Mouse (Mus musculus) hindbrain, embryonic 14.5 days (tissue): ENCODE measurements around the gene Myl10. TPM values are rescaled to one million over a fixed set of nuclear protein-coding genes. Genes with fewer than 3 reads are reported as not detected.

Experiments used
- ATAC-seq: fragments of 200-750 bp; cut with Nextera tagmentation; 2 replicates; pipeline ENCODE4 v1.8.0; 2017; ENCODE audit warnings: moderate number of reproducible peaks, mild to moderate bottlenecking, moderate TSS enrichment, moderate library complexity; ENCODE audit not compliant: low FRiP score
- DNase-seq: peaks from one replicate; pipeline ENCODE4 v3.0.0-alpha.2; 2015; ENCODE audit warnings: low spot score
- H3K27ac ChIP-seq: fragments of 300-500 bp; sonication (generic); 2 replicates; pipeline ENCODE4 v1.5.1; 2014; ENCODE audit warnings: mild to moderate bottlenecking, moderate library complexity
- H3K27me3 ChIP-seq: fragments of 300-500 bp; sonication (generic); 2 replicates; pipeline ENCODE4 v1.6.1; 2014; ENCODE audit warnings: mild to moderate bottlenecking, low read length, mixed read lengths; ENCODE audit not compliant: control insufficient read depth, insufficient read depth
- H3K36me3 ChIP-seq: fragments of 300-500 bp; sonication (generic); replicated peaks from 2 replicates; pipeline ENCODE4 v1.6.1; 2014; ENCODE audit not compliant: control insufficient read depth, insufficient read depth
- H3K4me1 ChIP-seq: fragments of 300-500 bp; sonication (generic); replicated peaks from 2 replicates; pipeline ENCODE4 v1.6.1; 2014; ENCODE audit warnings: antibody characterized with exemption, low read length, mixed read lengths; ENCODE audit not compliant: control insufficient read depth, insufficient read depth
- H3K4me2 ChIP-seq: fragments of 300-500 bp; sonication (generic); replicated peaks from 2 replicates; pipeline ENCODE4 v1.6.1; 2014; ENCODE audit warnings: mild to moderate bottlenecking, moderate library complexity
- H3K4me3 ChIP-seq: fragments of 300-500 bp; sonication (generic); replicated peaks from 2 replicates; pipeline ENCODE4 v1.5.1; 2014; ENCODE audit warnings: mild to moderate bottlenecking, low read length
- H3K9ac ChIP-seq: fragments of 300-500 bp; sonication (generic); 2 replicates; pipeline ENCODE4 v1.6.1; 2014
- H3K9me3 ChIP-seq: fragments of 300-500 bp; sonication (generic); 2 replicates; pipeline ENCODE4 v1.6.1; 2016; ENCODE audit warnings: low read length; ENCODE audit not compliant: control insufficient read depth
- WGBS: fragments of 180-500 bp; shearing (Covaris S2); extraction: QIAGEN DNeasy Blood & Tissue Kit; methylation state at CpG from one replicate; pipeline ENCODE4 v1.1.7; 2014; 5-methylcytosine and 5-hydroxymethylcytosine counted together
- polyA plus RNA-seq: library from polyadenylated mRNA; unstranded; fragments of >200 nt; fragmentation: Nextera tagmentation; extraction: Ambion mirVana; gene quantifications from 2 replicates; pipeline ENCODE4 v1.2.1, GENCODE M21; 2014

Myl10 gene
- polyA plus RNA-seq, 1 experiment from 2014 or later = not detected

DNA sequence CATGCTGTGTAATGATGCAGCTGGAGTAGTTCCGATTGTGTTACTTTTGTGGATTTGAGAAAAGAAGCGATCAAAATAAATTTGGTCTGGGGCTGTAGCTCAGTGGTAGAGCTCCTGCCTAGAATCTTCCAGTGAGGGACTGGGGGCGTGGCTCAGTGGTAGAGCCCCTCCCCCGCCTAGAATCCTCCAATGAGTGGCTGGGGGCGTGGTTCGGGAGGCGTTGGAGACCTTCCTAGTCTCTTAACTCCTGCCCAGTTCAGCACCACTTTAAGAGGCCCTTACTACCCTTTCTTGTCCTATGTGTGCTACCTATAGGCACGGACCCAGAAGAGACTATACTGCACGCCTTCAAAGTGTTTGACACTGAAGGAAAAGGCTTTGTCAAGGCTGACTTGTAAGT lies 4.7 kb downstream of the Myl10 start:
- H3K4me2 ChIP-seq = no peak overlapping the region
- H3K27ac ChIP-seq = no peak overlapping the region
- H3K4me1 ChIP-seq = no peaks in the 10 kb centered on the region
- no peaks in the 10 kb centered on the region for H3K36me3 ChIP-seq
- no peak overlapping the region for H3K9ac ChIP-seq
- no peak overlapping the region for H3K4me3 ChIP-seq
- WGBS = 86% methylated on average over 9 of the region's 9 CpGs
- no peak for ATAC-seq
- H3K27me3 ChIP-seq = no peaks in the 10 kb centered on the region
- no peaks in the 10 kb centered on the region for H3K9me3 ChIP-seq
- DNase-seq = no peak

GRCm38 (mm10) chr5:136702159-136702725 lies 9.3 kb downstream of the Myl10 start:
- 90% methylated on average over 3 of the region's 3 CpGs for WGBS
- Histone ChIP-seq H3K4me1 (no peaks in the 10 kb centered on the region), H3K36me3 (no peaks in the 10 kb centered on the region)

GRCm38 (mm10) chr5:136703751-136704150 lies 10.8 kb downstream of the Myl10 start:
- H3K9ac ChIP-seq = no peak overlapping the region
- H3K27me3 ChIP-seq = no peaks in the 10 kb centered on the region
- ATAC-seq (no peak), DNase-seq (peak; percentile 61)
- H3K4me2 ChIP-seq = no peak overlapping the region
- H3K9me3 ChIP-seq = no peaks in the 10 kb centered on the region
- WGBS = 42% methylated on average over 3 of the region's 3 CpGs
- no peaks in the 10 kb centered on the region for H3K4me1 ChIP-seq
- no peaks in the 10 kb centered on the region for H3K36me3 ChIP-seq
- no peak overlapping the region for H3K27ac ChIP-seq
- no peak overlapping the region for H3K4me3 ChIP-seq

More at GRCm38 (mm10) chr5:136702159-136702725, 9.3 kb downstream of the Myl10 start:
- Histone ChIP-seq H3K27me3 (no peaks in the 10 kb centered on the region), H3K4me3 (no peak overlapping the region), H3K27ac (no peak overlapping the region), H3K9ac (no peak overlapping the region), H3K4me2 (no peak overlapping the region), H3K9me3 (no peaks in the 10 kb centered on the region)
- ATAC-seq (no peak), DNase-seq (no peak)

DNA sequence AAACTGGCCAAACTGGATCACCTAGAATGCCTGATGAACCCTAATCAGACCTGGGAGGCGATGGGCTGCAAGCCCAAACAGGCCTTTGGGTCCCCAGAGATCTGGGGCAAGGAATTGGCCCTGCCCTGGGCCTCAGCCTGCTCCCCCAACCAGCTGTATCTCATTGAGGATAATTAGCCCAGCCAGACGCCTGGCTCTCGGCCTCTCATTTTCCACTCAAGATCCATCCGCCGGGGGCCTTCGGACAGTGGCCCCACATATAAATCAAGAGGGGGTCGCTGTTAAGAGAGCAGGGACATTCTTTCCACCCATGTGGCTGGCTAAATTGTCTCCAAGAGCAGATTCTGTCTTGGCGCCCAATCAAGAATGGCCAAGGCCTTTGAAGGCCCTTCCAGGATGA lies 11.2 kb downstream of the Myl10 start:
- no peak overlapping the region for H3K4me2 ChIP-seq
- no peaks in the 10 kb centered on the region for H3K27me3 ChIP-seq
- no peak overlapping the region for H3K27ac ChIP-seq
- H3K4me1 ChIP-seq = no peaks in the 10 kb centered on the region
- no peak for ATAC-seq
- WGBS = 80% methylated on average over 8 of the region's 8 CpGs
- H3K9ac ChIP-seq = no peak overlapping the region
- H3K36me3 ChIP-seq = no peaks in the 10 kb centered on the region
- no peak overlapping the region for H3K4me3 ChIP-seq
- no peaks in the 10 kb centered on the region for H3K9me3 ChIP-seq
- no peak for DNase-seq

DNA sequence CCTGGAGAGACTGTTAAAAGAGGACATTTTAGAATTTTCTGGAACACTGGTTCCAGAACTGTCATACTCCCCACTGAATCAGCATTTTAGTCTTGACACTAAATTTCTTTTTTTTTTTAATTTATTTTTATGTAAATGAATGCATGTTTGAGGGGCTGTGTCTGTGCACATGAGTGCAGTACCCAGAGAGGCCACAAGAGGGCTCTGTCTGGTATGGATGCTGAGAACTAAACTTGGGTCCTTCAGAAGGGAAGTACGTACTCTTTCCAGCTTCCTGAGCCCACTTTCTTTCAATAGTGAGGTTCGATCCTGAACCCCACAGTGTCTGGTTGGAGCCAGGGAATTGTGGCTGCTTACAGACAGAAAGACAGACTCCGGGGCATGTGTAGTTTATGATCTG lies 12.6 kb downstream of the Myl10 start:
- DNase-seq = no peak
- Histone ChIP-seq H3K27ac (no peak overlapping the region), H3K4me2 (no peak overlapping the region), H3K9me3 (no peaks in the 10 kb centered on the region), H3K4me1 (no peaks in the 10 kb centered on the region), H3K9ac (no peak overlapping the region), H3K27me3 (no peaks in the 10 kb centered on the region), H3K4me3 (no peak overlapping the region), H3K36me3 (no peaks in the 10 kb centered on the region)
- no peak for ATAC-seq
- 96% methylated on average over 3 of the region's 3 CpGs for WGBS

GRCm38 (mm10) chr5:136706803-136707202 lies 13.9 kb downstream of the Myl10 start:
- Histone ChIP-seq H3K4me3 (no peak overlapping the region), H3K4me2 (no peak overlapping the region), H3K4me1 (no peaks in the 10 kb centered on the region), H3K27ac (no peak overlapping the region), H3K9me3 (no peaks in the 10 kb centered on the region), H3K36me3 (no peaks in the 10 kb centered on the region), H3K9ac (no peak overlapping the region), H3K27me3 (no peaks in the 10 kb centered on the region)
- peak; percentile 95 for DNase-seq
- WGBS = 3% methylated on average over 9 of the region's 9 CpGs
- ATAC-seq = no peak

- no peak for ATAC-seq
- WGBS = 74% methylated on average over 12 of the region's 12 CpGs
Observed at GRCm38 (mm10) chr5:136708116-136708515, 15.2 kb downstream of the Myl10 start.

GRCm38 (mm10) chr5:136710742-136711141 lies 17.8 kb downstream of the Myl10 start:
- H3K9ac ChIP-seq = no peak overlapping the region
- no peaks in the 10 kb centered on the region for H3K27me3 ChIP-seq
- H3K4me2 ChIP-seq = no peak overlapping the region
- ATAC-seq (no peak), DNase-seq (no peak)
- H3K4me1 ChIP-seq = peaks cover 8% of the 10 kb centered on the region
- no peak overlapping the region for H3K27ac ChIP-seq
- no peaks in the 10 kb centered on the region for H3K9me3 ChIP-seq
- H3K4me3 ChIP-seq = no peak overlapping the region
- no peaks in the 10 kb centered on the region for H3K36me3 ChIP-seq
- WGBS = 32% methylated on average over 4 of the region's 4 CpGs

More at GRCm38 (mm10) chr5:136708116-136708515, 15.2 kb downstream of the Myl10 start:
- Histone ChIP-seq H3K4me3 (no peak overlapping the region), H3K4me2 (no peak overlapping the region), H3K9me3 (no peaks in the 10 kb centered on the region), H3K27ac (no peak overlapping the region), H3K4me1 (no peaks in the 10 kb centered on the region), H3K27me3 (no peaks in the 10 kb centered on the region), H3K36me3 (no peaks in the 10 kb centered on the region), H3K9ac (no peak overlapping the region)
- no peak for DNase-seq

DNA sequence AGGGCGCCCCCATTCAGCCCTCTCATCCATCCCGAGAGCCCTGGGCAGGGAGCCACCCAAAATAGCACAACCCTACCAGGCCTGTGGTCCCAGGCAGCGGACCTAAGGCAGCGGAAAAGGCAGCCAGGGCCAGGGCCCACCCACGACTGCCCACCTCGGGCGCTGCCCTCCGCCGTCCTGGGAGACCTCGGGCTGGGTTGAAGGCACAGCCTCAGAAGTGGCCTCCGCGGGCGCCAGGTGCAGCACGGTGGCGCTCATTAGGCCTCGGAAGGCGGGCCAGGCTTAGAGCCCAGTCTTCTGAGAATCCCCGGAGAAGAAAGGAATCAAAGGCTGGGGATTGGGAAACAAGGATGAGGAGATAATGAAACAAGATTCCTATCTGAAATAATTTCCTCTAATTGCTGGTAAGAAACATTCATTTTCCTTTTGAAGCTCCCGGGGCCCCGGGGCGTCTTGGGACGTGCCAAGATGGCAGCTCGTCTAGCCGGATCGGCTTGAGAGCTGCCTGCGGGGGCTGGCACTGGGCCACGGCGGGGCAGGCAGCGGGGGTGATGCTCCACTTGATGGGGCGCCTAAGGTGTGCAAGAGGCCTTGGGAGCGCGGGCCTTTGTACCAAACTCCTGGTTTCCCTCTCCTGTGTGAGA lies 21.4 kb downstream of the Myl10 start:
- 22% methylated on average over 32 of the region's 32 CpGs for WGBS
- DNase-seq (no peak), ATAC-seq (no peak)
- no peaks in the 10 kb centered on the region for H3K36me3 ChIP-seq
- H3K27me3 ChIP-seq = no peaks in the 10 kb centered on the region
- peak overlapping the region; percentile 19 for H3K4me2 ChIP-seq
- H3K27ac ChIP-seq = no peak overlapping the region
- H3K4me1 ChIP-seq = peaks cover 8% of the 10 kb centered on the region
- no peak overlapping the region for H3K4me3 ChIP-seq
- no peaks in the 10 kb centered on the region for H3K9me3 ChIP-seq
- H3K9ac ChIP-seq = 0 out of 2 replicates have a peak overlapping the region, but pooled peaks have one; percentile 24
